Mouse (Mus musculus): ENCODE results near the gene Fubp3.
A peak's percentile ranks its signal among the peaks of the same experiment; 100 is the strongest.
"Not testable (repeated sequence)": the region's sequence is repeated elsewhere in the genome, so short reads cannot be mapped to it uniquely, and the experiment has no call there.

The Fubp3 gene

DNA sequence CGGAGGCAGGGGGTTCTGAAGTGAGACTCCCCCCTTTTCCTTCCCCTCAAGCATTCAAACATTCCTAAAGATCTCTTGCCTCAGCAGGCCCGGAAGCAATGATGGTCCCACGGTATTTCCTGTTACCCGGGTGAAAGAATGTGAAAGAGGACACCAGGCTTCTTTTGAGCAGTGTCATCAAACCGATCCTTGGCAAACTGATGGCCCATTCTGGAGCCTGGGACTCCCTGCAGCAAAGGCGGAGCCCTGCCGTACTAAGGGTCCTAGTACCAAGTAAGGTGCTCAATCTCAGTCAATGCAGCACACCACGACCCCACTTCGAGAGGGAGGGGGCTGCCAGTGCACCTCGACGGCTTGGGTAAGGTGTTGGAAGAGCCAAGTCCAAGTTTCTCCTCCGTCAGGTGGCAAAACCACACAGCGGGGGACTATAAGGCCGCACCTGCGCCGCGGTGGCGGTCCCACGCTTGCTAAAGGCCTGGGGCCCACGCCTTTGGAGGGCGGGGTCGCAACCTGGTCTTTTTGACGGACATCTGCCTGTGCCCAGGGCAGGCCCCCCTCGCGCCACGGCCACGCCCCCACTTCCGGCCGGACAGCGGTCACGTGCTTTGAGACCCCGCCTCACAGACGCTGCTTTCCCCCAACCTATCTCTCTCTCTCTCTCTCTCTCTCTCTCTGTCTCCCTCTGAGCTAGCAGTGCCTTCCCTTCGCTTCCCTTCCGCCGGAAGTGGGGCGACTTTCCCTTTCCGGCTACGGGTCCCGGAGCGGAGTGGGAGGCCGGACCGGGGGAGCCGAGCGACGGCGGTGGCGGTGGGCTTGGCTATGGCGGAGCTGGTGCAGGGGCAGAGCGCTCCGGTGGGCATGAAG, at the start of gene Fubp3:
Gene Fubp3, plus strand, starts transcription at position 601 of the 864 bp plus-strand sequence.
- DNase-seq (ENCODE audit: low read depth, low spot score), result peak; percentile 99

DNA sequence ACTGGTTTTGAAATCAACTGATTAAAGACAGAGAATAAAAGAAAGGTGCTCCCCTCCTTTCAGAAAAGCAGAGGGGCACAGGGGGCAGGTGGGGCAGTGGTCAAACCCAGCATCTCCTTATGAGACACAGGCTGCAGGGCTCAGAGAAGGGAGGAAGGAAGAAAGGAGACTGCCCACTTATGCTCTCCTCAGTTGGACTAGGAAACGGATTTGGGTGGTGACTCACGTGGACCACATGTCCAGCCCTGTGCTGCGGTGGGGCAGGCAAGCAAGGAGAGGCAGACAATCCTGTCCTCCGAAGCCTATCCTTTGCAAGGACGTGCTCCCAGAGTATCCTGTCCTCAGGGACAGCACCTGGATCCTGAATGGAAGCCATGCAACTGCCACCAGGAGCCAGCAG, 47.8 kb upstream of the Fubp3 start:
- DNase-seq (ENCODE audit: low read depth, low spot score), result no peak

DNA sequence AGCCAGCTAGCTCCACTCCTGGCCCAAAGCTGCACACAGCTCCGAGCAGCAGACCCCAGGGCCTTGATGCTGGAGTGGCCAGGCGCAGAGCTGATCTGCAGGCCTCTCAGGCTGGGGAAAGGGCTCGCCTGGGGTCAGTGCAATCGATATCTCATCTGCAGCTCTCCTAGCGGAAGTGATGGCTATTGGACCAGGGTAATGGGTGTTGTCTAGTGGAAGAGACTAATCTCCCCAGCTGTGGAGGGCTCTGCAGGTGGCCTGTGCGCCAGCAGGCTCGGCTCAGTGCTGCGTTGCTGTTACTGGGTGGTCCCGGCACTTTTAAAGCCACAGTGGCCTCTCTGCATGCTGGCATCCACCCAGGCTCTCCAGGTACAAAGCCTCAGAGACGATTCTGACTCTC, 46.7 kb upstream of the Fubp3 start:
- DNase-seq (ENCODE audit: low read depth, low spot score), result no peak

DNA sequence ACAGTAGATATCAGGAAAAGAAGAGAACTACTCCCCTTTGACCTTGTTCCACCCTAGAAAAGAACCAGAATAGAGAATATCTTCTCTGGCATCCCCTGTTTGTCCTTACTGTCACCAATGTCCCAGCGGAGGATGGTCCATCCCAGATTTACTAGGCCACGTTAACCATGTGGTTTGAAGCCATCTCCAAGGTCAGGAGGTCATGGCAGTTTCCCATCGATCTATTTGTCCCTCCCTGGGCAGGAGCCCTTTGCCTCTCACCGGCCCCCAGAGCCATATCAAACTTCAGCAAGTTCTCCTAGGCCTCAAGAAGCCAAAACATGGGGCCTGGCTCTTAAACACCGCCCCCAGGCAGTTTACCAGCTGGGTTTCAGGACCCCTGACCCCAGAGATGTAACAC, 42.2 kb upstream of the Fubp3 start:
- no peak for DNase-seq (ENCODE audit: low read depth, low spot score)

DNA sequence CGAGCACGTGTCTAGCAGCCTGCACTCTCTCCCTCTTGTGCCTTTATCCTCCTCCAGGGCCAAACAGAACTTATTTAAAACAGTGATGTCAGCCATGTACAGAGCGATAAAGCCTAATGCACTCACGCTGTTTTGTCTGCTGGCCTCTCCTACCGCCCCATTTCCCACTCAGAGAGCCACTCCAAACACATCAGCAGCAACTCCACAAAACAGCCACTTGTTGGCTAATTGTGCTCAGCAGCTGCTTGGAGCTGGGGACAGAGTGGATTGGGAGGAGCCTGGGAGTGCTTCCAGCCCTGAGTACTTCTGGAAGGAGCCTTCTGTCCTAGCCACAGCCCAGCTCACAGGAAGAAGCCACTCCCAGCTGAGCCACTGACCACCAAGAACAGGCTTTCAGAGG, 35.4 kb upstream of the Fubp3 start:
- DNase-seq (ENCODE audit: low read depth, low spot score), result peak; percentile 49

DNA sequence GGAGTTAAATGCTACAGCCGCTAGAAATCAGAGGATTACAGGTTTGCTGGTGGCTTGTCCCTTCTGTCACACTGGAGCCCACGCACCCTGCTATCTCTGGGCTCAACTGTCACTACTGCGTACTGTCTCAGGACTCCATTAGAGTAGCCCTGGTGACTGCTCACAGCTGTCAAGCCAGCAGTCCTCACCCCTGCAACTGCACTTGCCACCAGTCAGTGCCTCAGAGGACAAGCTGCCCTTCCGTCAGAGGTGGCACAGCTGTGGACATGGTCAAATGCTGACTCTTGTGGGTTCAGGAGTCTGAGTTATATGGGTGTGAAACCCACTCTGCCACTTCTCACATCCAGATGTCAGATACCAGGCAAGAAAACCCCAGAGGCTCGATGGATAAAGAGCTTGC, 33.7 kb upstream of the Fubp3 start:
- DNase-seq (ENCODE audit: low read depth, low spot score), result no peak

DNA sequence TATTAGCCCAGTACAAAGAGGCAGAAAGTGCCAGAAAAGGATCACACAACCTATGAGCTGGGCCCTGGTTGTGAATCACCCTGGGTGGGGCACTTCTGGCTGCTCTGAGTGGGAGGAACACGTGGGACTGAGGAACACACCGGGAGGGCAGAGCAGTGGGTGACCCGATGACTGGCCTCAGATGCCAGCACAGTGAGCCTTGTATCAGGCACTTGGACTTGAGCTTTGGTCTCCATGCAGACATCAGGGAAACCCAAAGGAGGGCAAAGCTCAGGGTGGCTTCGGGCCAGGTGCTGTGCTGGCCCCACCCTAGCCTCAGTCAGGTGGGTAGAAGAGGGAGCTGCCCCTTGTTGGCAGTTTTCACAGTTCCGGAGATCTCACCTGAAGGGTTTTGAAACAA, 30.9 kb upstream of the Fubp3 start:
- DNase-seq (ENCODE audit: low read depth, low spot score), result no peak

DNA sequence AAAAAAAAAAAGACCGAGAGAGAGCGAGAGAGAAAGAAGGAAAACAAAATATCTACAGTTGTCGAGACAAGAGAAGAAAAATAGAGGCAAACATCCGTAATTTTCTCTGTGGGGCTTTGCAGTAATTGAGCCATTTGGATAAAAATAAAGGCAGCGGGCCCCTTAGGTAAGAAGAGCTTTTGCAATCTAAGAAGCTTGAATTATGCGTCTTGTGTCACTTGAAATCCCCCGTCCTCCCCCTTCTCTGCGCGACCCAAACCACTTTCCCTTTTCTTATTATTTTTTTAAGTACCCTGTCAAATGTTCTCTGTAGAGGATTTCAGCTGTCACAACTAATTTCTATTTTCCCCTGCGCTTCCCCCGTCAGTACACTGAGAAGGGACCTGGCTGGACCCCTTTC, 24.7 kb upstream of the Fubp3 start:
- no peak for DNase-seq (ENCODE audit: low read depth, low spot score)

DNA sequence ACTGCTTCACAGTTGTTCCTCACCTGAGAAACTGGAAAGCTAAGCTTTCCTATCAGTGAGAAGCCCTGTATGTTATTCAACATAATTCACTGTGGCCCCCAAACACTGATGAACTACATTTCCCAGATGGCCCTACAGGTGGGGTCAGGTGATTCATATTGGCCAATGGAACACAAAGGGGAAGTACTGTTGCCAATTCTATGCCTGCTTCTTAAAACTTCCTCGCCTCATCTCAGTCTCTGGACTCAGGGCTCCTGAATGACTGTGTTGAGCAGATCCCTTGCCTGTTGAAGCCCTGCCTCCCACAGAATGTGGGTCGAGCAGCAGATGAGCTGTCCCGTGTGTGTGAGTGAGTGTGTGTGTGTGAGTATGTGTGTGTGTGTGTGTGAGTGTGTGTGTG, 21.9 kb upstream of the Fubp3 start:
- DNase-seq (ENCODE audit: low read depth, low spot score), result peak; percentile 62

DNA sequence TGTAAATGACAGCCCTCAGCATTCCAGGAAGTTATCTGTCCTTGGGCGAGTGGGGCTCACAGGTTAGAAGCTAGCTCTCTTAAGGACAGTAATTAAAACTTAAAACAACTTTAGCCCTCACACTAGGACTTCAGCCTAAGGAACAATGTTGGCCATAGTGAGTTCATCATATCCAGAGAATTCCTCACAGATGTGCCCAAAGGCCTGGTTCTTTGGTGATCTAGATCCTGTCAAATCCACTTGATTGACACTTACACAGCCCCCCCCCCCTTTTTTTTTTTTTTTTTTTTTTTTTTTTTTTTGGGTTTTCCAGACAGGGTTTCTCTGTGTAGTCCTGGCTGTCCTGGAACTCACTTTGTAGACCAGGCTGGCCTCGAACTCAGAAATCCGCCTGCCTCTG, 21.1 kb upstream of the Fubp3 start:
- DNase-seq (ENCODE audit: low read depth, low spot score), result not testable (repeated sequence)

DNA sequence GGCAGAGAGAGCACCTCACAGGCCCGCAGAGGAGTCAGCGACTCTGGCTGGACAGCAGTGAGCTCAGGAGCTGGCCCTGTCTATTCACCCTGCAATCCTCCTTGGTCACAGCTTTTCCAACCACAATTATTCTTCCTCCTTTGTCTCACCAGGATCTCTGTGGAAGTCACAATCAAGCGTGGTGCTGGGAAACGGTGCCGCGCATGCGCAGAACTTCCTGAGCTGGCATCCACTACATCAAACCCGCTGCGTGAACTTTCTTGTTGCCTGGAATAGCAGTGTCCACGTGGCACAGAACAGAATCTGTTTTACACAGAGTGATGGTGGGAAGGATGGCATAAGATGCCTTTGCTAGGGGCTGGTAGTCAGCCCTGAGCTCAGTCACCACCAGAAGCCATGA, 20.5 kb upstream of the Fubp3 start:
- peak; percentile 67 for DNase-seq (ENCODE audit: low read depth, low spot score)

DNA sequence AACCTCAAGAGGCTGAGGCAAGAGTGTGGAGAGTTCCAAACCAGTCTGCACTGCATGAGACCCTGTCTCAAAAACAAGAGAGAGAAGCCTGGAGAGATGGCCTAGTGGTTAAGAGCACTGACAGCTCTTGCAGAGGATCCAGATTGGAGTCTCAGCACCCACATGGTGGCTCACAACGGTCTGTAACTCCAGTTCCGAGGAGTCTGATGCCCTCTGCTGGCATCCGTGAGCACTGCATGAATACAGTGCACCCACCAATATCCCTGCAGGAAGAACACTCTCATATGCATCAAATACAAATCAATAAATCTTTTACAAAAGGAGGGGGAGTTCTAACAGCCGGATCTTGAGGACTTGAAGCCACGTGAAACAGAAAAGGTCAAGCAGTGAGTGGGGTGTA, 17.8 kb upstream of the Fubp3 start:
- peak; percentile 59 for DNase-seq (ENCODE audit: low read depth, low spot score)

DNA sequence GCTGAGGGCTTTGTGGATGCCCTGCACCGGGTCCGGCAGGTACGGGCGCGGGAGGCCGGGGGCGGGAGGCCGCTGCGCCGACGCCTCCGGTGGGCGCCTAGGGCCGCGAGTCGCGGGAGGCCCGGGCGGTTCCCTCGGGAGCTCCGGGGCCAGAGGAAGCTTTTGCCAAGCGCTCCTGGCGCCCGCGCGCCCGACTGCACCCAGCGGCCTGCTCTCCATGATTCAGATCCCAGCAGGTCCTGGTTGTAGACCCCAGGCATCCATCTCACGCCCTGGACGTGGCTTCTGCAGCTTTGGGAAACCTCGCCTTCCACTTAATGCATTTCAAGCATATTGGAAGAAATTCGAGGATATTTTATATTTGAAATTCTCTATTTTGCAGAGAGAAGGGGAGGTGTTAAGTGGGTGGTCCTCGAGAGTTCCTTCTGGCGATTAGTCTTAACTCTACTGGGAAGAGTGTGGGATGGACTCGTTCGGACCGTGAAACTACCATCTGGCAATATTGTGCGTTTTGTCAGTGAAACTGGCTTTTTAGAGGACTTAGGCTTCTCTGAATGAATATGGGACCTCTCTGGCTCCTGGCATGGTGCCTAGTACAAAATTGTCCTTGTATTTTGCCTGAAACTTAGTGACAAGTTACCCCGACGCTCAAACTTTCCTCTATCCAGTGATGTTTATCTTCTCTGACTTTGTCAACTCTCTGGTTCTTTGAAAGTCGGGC, 624 bp downstream of the Fubp3 start:
- peak; percentile 39 for DNase-seq (ENCODE audit: low read depth, low spot score)

DNA sequence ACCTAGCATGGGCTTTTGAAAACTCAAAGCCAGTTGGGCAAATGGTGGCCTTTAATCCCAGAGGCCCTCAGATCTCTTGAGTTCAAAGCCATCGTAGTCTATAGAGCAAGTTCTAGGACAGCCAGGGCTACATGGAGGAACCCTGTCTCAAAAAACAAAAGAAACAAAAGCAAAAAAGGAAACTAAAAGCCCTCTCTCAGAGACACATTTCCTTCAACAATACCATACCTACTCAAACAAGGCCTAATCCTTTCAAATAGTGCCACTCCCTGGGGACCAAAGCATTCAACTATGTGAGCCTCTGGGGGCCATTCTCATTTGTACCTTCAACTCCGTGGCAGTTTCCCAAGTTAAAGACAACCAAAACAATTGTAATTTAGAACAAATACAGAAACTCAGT, 9.2 kb downstream of the Fubp3 start:
- peak; percentile 52 for DNase-seq (ENCODE audit: low read depth, low spot score)

DNA sequence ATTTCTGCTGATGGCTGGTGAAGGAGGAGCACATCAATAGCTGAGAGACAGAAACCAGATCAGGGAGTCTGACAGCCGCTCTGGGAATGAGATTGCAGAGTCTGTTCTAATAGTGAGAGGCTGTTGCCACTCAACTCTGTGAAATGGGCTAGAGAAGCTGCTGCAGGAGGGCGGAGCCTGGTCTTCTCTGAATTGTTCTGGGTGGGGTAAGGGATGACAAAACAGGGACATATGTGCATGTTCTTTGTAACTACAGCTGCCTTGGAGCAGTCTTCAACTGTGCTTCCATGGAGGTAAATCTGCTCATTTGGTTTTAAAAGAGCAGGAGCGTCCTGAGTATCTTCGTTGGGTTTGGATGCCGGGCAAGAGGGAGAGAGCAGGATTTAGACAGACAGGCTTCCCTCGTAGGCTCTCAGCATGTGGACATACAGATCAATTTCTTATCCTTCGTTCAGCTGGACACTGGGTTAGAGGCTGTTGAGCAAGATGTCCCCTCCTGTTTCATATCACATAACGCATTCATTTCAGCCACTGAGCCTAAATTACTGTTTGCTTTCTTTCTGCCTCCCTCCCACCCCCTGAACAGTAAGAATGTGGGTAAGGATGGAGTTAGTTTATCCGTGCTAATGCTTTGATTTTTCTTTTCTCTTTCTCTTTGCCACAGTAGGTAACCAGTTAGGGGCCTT, 19.5 kb downstream of the Fubp3 start:
- DNase-seq (ENCODE audit: low read depth, low spot score), result peak; percentile 83

DNA sequence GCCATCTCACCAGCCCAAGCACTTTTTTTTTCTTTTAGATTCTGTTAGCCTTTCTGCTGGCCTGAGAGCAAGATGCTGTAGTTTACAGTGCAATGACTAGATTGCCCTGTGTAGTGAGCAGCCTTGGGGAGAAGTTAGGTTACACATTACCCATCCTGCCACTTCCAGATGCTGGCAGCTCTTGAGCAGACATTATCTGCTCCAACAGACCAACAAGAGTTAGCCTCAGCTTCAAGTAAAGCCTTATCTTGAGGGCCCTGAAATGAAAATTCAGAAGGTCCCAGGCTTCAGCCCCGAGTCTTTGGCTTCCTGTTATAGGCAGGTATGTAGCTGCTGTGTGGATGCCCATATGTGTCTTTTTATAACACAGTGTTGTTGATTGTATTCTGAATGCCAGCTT, 35.1 kb downstream of the Fubp3 start:
- DNase-seq (ENCODE audit: low read depth, low spot score), result no peak

DNA sequence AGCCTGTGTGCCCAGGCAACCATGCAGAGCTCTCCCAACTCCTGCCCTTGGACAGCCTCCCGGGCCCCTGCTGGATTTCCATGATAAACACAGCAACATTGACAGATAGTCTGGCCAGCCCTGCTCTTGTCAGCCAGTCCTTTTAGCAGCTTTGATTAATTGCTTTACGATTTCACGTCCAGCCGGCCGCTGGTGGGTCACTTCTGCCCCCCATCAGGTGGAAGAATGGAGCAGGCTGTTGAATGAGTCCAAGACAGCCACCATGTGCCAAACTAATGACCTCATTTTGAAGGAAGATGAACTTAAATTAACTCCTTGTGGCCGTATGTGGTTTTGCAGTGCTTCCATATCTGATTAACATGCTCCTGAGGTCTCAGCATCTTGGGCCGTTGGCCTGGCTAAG, 37.4 kb downstream of the Fubp3 start:
- peak; percentile 37 for DNase-seq (ENCODE audit: low read depth, low spot score)

DNA sequence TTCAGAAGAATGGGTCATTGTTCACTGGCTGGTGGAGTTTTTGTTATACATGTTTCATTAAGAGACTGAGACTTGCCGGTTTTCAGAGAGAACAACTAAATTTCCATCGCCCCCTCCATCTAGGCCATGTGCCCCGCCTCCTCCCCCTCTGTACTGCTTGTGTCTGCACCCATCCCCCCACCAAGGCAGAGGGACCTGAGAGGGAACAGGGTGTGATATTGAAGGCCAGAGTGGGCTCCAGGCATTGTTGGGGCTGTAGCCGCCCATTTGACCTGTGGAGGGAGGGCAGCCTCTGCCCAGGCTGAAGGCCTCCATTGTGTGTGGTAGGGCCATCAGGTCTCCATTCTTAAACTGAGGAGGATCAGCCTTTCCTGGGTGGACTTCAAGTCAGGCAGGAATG, 38.5 kb downstream of the Fubp3 start:
- peak; percentile 28 for DNase-seq (ENCODE audit: low read depth, low spot score)

DNA sequence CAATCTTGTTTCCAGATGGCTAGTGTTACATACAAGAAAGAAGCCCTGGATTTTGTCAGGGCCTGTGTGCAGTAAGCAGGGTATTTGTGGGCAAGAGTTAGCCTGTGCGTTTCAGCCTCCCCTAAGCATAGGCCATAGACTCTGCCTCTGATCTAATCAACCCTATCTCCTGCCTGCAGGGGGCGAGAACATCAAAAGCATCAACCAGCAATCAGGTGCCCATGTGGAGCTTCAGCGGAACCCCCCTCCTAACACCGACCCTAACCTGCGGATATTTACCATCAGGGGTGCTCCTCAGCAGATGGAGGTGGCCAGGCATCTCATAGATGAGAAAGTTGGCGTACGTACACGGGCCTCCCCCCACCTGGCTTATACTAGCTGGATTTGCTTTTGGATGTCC, 38.9 kb downstream of the Fubp3 start:
- DNase-seq (ENCODE audit: low read depth, low spot score), result peak; percentile 43

DNA sequence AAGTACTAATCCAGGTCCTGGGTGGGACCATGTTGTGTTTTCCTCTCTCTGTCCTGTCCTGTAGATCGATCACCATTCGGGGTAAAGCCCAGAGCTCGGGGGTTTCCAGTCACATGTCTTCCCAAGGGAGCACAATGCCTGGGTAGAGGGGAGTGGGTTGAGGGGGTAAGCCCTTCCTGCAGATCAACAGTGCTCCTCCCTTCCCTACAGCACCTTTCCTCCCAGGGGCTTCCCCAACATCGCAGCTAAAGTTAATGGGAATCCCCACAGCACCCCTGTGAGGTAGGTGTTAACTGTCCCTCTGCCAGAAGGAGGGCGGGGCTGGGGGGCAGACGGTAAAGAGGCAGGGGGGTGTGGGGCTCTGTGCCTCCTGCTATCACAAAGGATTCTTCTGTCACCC, 40.2 kb downstream of the Fubp3 start:
- DNase-seq (ENCODE audit: low read depth, low spot score), result no peak

DNA sequence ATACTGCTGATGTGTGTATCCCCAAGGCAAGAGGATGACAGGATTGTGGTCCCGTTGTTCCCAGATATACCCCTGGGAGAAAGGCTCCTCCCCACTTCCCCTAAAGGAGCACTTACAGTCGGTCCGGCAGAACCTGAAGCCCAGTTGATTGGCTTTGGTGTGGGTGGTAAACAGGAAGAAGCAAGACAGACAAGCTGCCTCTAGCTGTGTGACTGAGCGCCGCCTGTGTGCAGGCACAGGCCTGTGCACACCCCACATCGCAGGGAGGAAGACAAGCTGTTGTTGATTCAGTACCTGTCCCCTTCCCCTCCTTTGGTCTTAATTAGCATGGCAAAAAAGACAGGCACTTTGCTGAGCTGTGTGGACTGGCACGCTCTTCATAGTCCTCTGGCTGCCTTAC, 41.3 kb downstream of the Fubp3 start:
- peak; percentile 21 for DNase-seq (ENCODE audit: low read depth, low spot score)

DNA sequence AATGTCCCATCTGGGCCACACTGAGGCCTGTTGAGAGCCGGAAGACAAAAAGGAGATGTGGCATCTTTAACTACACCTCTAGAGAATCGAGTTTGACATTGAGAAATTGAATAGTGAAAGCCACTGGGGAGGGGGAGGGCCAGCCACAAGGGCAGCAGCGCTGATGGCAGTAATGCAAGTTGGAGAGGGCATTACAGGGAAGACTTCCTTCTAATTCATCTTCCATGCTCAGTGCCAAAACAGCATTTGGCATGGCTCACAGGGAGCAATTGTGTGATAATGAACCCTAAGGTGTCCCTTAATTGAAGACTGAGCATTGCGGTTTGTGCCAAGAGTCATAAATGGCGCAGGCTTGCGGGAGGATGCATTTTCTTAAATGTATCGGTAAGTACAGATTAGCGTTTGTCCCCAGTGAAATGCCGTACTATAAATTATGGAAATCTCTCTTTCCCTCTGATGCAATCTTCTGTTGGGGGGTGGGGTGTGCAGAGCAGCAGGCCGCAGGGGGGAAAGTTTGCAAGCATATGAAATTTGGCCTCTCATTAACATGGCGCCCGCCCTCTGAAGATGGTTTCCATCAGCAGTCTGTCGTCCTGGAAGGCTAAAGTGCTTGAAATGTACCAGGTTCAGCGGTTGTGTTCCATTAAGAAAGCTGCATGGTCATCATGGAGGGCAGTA, 46.2 kb downstream of the Fubp3 start:
- DNase-seq (ENCODE audit: low read depth, low spot score), result no peak

Data from ZHBTc4 (cell line).